Mouse (Mus musculus): ENCODE data around the gene Fez1. TPM values are rescaled to one million over a fixed set of nuclear protein-coding genes. Genes with fewer than 3 reads are reported as not detected.
A peak's percentile ranks its signal among the peaks of the same experiment; 100 is the strongest.

Gene Fez1
- 80.5 and 80.9 TPM in 2 replicates for polyA plus RNA-seq (2015; fragmentation: Nextera tagmentation; extraction: Ambion mirVana)

DNA sequence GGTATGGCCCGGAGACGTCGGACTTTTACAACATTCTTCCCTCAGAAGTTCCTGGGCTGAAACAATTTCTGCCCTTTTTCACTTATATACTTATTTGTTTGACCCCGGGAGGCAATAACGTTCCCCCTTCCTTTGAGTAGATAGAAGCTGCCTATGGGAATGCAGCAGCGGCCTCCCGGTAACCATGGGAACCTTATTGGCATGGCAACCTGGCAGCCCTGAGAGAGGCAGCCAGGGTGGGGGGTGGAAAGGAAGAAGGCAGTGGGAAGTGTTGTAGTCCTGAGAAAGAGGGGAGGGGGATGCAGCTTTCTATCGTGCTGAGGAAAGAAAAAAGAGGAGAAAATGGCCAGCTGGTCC is at the start of gene Fez1:
Gene Fez1 (plus strand): TSS at position 221 of the 357 bp plus-strand sequence.
- H3K9ac ChIP-seq = peak within 1 kb of the TSS; percentile 27; the same call in 1 of the 2 replicates
- 1% methylated on average over 8 of the region's 8 CpGs for WGBS
- peak within 1 kb of the TSS; percentile 72 for H3K27ac ChIP-seq
- peaks cover 14% of the 10 kb centered on the region for H3K4me1 ChIP-seq
- H3K36me3 ChIP-seq = no peaks in the 10 kb centered on the region
- peak within 1 kb of the TSS; percentile 23; the same call in 1 of the 2 replicates for H3K4me3 ChIP-seq
- ATAC-seq (ENCODE audit: insufficient number of reproducible peaks, insufficient read depth, low FRiP score, low TSS enrichment, low read depth) = peak; percentile 86
- peak within 1 kb of the TSS; percentile 52 for H3K4me2 ChIP-seq
- H3K9me3 ChIP-seq = no peaks in the 10 kb centered on the region
- H3K27me3 ChIP-seq = no peaks in the 10 kb centered on the region

DNA sequence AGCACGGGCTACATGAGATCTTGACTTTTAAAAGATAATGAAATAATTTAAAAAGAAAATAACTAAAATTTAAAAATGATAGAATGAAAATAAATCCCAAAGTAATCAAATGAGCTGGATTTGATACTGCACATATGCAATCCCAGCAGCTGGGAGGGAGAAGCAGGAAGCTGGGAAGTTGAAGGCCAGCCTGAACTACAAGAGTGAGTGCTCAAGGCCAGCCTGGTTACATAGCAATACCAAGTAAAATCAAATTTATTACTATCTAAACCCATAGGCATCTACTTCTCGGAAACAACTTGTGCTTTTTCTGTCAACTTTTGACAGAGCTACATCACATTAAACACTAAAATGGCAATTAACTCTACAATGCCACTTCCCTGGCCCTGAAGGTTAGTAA is 37.7 kb upstream of the Fez1 start:
- H3K27ac ChIP-seq = no peak overlapping the region
- H3K4me3 ChIP-seq = no peak overlapping the region
- no peaks in the 10 kb centered on the region for H3K9me3 ChIP-seq
- H3K4me1 ChIP-seq = no peaks in the 10 kb centered on the region
- peaks cover 91% of the 10 kb centered on the region for H3K36me3 ChIP-seq
- H3K4me2 ChIP-seq = no peak overlapping the region
- no peak for ATAC-seq (ENCODE audit: insufficient number of reproducible peaks, insufficient read depth, low FRiP score, low TSS enrichment, low read depth)
- no peaks in the 10 kb centered on the region for H3K27me3 ChIP-seq
- WGBS = 92% methylated on average over 2 of the region's 2 CpGs
- H3K9ac ChIP-seq = no peak overlapping the region

DNA sequence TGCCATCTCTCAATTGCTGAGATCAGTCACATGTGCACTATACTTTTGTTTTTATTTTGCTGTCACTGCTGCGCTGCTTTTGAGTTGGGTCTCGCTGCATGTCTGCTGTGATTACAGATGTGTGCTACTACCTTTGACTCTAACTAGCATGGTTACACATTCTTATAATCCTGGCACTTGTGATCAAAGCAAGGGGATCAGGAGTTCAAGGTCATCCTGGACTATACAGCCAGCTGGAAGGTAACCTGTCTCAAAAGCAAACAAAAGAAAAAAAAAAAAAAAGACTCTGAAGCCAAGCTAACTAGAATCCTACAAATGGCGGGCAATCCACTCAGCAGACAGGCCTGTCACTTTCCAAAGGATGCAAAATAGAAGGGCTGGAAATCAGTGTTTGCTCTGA is 29.5 kb upstream of the Fez1 start:
- H3K4me3 ChIP-seq = no peak overlapping the region
- H3K4me1 ChIP-seq = no peaks in the 10 kb centered on the region; the same call in 1 of the 2 replicates
- no peaks in the 10 kb centered on the region for H3K9me3 ChIP-seq
- no peak overlapping the region for H3K27ac ChIP-seq
- ATAC-seq (ENCODE audit: insufficient number of reproducible peaks, insufficient read depth, low FRiP score, low TSS enrichment, low read depth) = no peak
- no peak overlapping the region for H3K9ac ChIP-seq
- no peaks in the 10 kb centered on the region for H3K27me3 ChIP-seq
- H3K36me3 ChIP-seq = peaks cover 55% of the 10 kb centered on the region
- 93% methylated on average over 3 of the region's 3 CpGs for WGBS
- no peak overlapping the region for H3K4me2 ChIP-seq

DNA sequence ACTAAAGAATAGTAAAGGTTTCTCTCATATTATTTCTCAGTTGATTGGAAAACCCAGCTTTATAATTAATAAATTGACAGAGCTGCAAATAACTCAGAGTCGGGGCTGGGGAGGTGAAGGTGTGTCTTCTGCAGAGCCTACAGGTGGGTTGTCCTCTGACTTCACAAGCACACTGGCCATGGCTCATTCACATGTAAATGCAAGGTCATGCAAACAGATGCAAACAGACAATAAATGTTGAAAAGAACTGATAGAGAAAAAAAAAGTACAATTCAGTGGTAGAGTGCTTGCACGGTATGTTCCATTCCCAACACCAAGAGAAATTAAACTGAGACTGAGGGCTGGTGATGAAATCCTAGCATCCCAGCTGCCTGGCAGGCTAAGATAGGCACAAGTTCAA is 27.2 kb upstream of the Fez1 start:
- H3K4me3 ChIP-seq = no peak overlapping the region
- WGBS = 79% methylated on average over 2 of the region's 2 CpGs
- H3K4me1 ChIP-seq = no peaks in the 10 kb centered on the region; the same call in 1 of the 2 replicates
- H3K27ac ChIP-seq = no peak overlapping the region
- H3K27me3 ChIP-seq = no peaks in the 10 kb centered on the region
- no peak overlapping the region for H3K4me2 ChIP-seq
- no peaks in the 10 kb centered on the region for H3K9me3 ChIP-seq
- H3K36me3 ChIP-seq = peaks cover 33% of the 10 kb centered on the region
- no peak overlapping the region for H3K9ac ChIP-seq
- no peak for ATAC-seq (ENCODE audit: insufficient number of reproducible peaks, insufficient read depth, low FRiP score, low TSS enrichment, low read depth)

DNA sequence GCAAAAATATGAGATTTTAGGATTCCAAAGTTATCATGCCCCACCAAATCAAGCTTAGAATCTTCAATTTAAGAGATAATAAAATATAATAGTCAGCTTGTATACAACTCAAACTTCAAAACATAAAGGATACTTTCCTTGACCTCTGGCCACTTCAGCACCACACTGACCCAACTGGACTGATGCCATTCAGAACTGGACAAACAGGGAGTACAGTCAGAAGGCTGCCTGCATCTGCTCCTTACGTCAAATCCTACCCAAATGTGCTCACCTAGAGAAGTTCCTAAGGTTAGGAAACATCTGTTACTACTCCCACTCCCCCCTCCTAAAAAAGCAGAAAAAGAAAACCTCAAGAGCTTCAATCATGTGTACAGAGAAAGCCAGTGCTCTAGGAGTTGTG is 26.1 kb upstream of the Fez1 start:
- no peaks in the 10 kb centered on the region for H3K27me3 ChIP-seq
- 61% methylated on average over 1 of the region's 1 CpGs for WGBS

DNA sequence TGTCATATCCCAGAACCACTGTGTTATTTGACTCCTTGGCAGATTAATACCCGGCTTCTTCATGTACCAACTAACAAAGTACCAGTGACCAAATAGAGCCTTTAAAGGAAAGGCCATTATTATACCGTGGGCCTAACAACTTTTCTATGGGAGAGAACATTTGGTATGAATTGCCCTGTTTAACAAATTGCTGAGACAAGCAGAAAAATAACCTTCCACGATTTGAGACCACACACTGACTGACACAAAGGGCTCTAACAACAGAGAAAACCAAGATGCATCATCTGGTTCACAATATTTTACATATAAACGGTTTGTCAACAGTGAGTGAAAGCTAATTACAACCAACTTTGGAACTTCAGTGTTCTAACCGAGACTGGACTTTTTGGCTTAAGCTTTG is 25.4 kb upstream of the Fez1 start:
- peak overlapping the region; percentile 98 for H3K9ac ChIP-seq
- peak overlapping the region; percentile 97 for H3K4me3 ChIP-seq
- H3K4me2 ChIP-seq = peak overlapping the region; percentile 80
- H3K4me1 ChIP-seq = no peaks in the 10 kb centered on the region; the same call in 1 of the 2 replicates
- WGBS = 9% methylated on average over 5 of the region's 5 CpGs
- H3K36me3 ChIP-seq = peaks cover 16% of the 10 kb centered on the region
- no peaks in the 10 kb centered on the region for H3K9me3 ChIP-seq
- ATAC-seq (ENCODE audit: insufficient number of reproducible peaks, insufficient read depth, low FRiP score, low TSS enrichment, low read depth) = no peak
- no peak overlapping the region; the same call in 1 of the 2 replicates for H3K27ac ChIP-seq
- no peaks in the 10 kb centered on the region for H3K27me3 ChIP-seq

More for the DNA sequence above, 26.1 kb upstream of the Fez1 start:
- peaks cover 22% of the 10 kb centered on the region for H3K36me3 ChIP-seq
- 0 out of 2 replicates have a peak overlapping the region, but pooled peaks have one; percentile 98 for H3K9ac ChIP-seq
- no peak for ATAC-seq (ENCODE audit: insufficient number of reproducible peaks, insufficient read depth, low FRiP score, low TSS enrichment, low read depth)
- H3K4me2 ChIP-seq = peak overlapping the region; percentile 80
- H3K9me3 ChIP-seq = no peaks in the 10 kb centered on the region
- H3K4me1 ChIP-seq = no peaks in the 10 kb centered on the region; the same call in 1 of the 2 replicates
- H3K27ac ChIP-seq = no peak overlapping the region
- H3K4me3 ChIP-seq = peak overlapping the region; percentile 97

DNA sequence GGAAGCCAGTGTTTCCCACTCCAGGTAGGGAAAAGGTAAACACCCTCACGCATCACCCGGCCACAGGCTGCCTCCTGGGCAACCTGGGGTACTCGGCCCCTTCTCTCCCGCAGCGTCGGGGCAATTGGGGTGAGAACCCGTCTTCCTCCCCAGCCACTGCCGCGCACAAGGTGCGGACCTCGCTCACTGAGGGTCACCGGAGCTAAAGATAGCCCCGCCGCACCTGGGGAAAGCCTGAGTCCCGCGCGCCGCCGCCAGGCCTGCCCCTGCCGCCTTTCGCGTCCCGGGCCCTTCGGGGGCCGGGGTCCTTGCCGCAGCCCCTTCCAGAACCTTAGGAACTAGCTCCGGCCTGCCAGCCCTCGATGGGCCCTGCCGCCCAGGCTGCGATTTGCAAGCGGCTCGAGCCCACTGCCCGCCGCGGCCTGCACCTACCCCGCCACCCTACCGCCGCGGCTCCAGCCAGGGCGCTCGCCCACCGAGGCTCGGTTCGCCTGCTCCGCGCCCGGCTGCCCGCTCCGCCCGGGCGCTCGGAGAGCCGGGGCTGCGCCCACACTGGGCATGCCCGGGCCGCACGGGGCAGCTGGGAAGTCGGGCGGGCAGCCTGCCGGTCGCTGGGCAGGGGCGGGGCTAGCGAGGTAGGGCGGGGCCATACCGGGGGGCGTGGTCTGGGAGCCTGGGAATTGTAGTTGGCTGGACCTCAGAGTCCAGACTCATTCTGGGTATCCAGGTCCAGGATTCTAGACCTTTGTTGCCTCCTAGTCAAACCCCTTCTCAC is 24.7 kb upstream of the Fez1 start, which contains the start of gene Ei24:
Gene Ei24 (minus strand): TSS at position 613 of the 775 bp plus-strand sequence.
- no peaks in the 10 kb centered on the region for H3K27me3 ChIP-seq
- peak within 1 kb of the TSS; percentile 98 for H3K9ac ChIP-seq
- H3K9me3 ChIP-seq = no peaks in the 10 kb centered on the region
- 1% methylated on average over 64 of the region's 66 CpGs for WGBS
- no peaks in the 10 kb centered on the region; the same call in 1 of the 2 replicates for H3K4me1 ChIP-seq
- ATAC-seq (ENCODE audit: insufficient number of reproducible peaks, insufficient read depth, low FRiP score, low TSS enrichment, low read depth) = peak; percentile 96
- peaks cover 9% of the 10 kb centered on the region for H3K36me3 ChIP-seq
- H3K4me2 ChIP-seq = peak within 1 kb of the TSS; percentile 80
- peak within 1 kb of the TSS; percentile 80 for H3K27ac ChIP-seq
- H3K4me3 ChIP-seq = peak within 1 kb of the TSS; percentile 97

DNA sequence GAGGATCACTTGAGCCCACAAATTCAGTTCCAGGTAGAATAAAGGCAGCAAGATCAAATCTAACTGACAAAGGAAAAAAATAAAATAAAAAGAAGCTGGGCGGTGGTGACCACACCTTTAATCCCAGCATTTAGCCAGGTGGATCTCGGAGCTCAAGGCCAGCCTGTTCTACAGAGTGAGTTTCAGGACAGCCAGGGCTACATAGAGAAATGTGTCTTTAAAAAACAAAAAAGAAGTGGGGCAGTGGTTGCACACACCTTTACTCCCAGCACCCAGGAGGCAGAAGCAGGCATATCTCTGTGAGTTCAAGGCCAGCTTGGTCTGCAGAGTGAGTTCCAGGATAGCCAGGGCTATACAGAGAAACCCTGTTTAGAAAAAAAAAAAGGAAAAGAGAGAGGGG is 19.7 kb upstream of the Fez1 start:
- H3K4me1 ChIP-seq = no peaks in the 10 kb centered on the region
- no peaks in the 10 kb centered on the region for H3K9me3 ChIP-seq
- no peak overlapping the region for H3K27ac ChIP-seq
- no peak for ATAC-seq (ENCODE audit: insufficient number of reproducible peaks, insufficient read depth, low FRiP score, low TSS enrichment, low read depth)
- 83% methylated on average over 2 of the region's 2 CpGs for WGBS
- no peaks in the 10 kb centered on the region for H3K27me3 ChIP-seq
- H3K9ac ChIP-seq = no peak overlapping the region
- H3K4me2 ChIP-seq = no peak overlapping the region
- H3K36me3 ChIP-seq = no peaks in the 10 kb centered on the region
- H3K4me3 ChIP-seq = no peak overlapping the region

DNA sequence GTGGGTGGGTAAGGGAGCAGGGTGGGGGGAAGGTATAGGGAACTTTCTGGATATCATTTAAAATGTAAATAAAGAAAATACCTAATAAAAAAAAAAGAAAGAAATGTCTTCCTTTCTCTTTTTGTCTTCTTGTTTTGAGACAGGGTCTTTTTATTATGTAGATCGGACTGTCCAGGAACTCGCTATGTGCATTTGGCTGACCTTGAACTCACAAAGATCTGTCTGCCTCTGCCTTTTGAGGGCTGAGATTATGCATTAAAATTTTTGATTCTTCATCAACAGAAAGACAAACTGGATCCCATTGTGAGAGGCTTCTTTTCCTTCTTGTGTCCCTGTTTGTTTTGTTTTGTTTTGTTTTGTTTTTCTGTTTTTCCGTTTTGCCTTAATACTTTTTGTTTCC is 18.7 kb upstream of the Fez1 start:
- Histone ChIP-seq H3K4me3 (no peak overlapping the region), H3K36me3 (no peaks in the 10 kb centered on the region), H3K27me3 (no peaks in the 10 kb centered on the region), H3K27ac (no peak overlapping the region), H3K4me1 (no peaks in the 10 kb centered on the region), H3K4me2 (no peak overlapping the region), H3K9me3 (no peaks in the 10 kb centered on the region), H3K9ac (no peak overlapping the region)
- 82% methylated on average over 3 of the region's 3 CpGs for WGBS
- ATAC-seq (ENCODE audit: insufficient number of reproducible peaks, insufficient read depth, low FRiP score, low TSS enrichment, low read depth) = no peak

DNA sequence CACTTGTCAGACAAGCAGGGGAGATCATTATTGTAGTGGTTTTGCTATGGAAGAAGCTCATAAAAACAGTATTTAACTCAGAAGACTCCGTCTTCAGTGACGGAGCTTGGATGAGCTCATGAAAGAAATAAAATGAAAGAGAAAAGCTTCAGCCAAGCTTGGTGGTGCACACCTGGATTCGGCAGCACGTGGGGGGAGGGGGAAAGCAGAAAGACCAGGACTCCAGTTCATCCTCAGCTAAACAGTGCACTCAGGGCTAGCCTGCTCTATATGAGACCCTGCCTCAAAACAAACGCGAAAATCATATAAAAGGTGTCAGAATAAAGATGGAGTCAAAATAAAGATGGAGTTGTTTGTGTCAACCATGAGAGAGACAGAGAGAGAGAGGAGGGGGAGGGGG is 18.3 kb upstream of the Fez1 start:
- H3K4me1 ChIP-seq = no peaks in the 10 kb centered on the region
- no peaks in the 10 kb centered on the region for H3K9me3 ChIP-seq
- H3K9ac ChIP-seq = no peak overlapping the region
- no peak for ATAC-seq (ENCODE audit: insufficient number of reproducible peaks, insufficient read depth, low FRiP score, low TSS enrichment, low read depth)
- H3K27ac ChIP-seq = no peak overlapping the region
- 78% methylated on average over 6 of the region's 6 CpGs for WGBS
- H3K36me3 ChIP-seq = no peaks in the 10 kb centered on the region
- no peaks in the 10 kb centered on the region for H3K27me3 ChIP-seq
- H3K4me2 ChIP-seq = no peak overlapping the region
- H3K4me3 ChIP-seq = no peak overlapping the region

DNA sequence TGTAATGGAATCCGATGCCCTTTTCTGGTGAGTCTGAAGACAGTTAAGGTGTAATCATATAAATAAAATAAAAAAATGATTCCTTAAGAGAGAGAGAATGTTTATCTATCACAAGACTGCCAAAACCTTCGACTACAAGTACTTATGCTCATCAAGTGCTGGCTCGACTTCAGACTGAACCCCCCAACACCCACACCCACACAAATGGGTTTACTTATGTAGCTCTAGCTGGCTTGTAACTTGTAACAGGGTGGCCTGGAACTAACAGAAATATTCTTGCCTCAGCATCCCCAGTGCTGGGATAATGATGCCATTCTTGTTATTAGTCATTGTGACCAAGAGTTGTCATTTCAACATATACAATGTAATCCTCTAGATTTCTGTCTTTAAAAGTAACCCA is 17.7 kb upstream of the Fez1 start:
- Histone ChIP-seq H3K4me3 (no peak overlapping the region), H3K27ac (no peak overlapping the region), H3K9me3 (no peaks in the 10 kb centered on the region), H3K4me1 (no peaks in the 10 kb centered on the region), H3K36me3 (no peaks in the 10 kb centered on the region), H3K27me3 (no peaks in the 10 kb centered on the region), H3K9ac (no peak overlapping the region), H3K4me2 (no peak overlapping the region)
- ATAC-seq (ENCODE audit: insufficient number of reproducible peaks, insufficient read depth, low FRiP score, low TSS enrichment, low read depth) = no peak
- WGBS = 83% methylated on average over 3 of the region's 3 CpGs

All from embryonic facial prominence, embryonic 13.5 days (tissue).